Mouse (Mus musculus): ENCODE results near the gene Parp16.
A peak's percentile ranks its signal among the peaks of the same experiment; 100 is the strongest.
"Not testable (repeated sequence)": the region's sequence is repeated elsewhere in the genome, so short reads cannot be mapped to it uniquely, and the experiment has no call there.

Gene Parp16

DNA sequence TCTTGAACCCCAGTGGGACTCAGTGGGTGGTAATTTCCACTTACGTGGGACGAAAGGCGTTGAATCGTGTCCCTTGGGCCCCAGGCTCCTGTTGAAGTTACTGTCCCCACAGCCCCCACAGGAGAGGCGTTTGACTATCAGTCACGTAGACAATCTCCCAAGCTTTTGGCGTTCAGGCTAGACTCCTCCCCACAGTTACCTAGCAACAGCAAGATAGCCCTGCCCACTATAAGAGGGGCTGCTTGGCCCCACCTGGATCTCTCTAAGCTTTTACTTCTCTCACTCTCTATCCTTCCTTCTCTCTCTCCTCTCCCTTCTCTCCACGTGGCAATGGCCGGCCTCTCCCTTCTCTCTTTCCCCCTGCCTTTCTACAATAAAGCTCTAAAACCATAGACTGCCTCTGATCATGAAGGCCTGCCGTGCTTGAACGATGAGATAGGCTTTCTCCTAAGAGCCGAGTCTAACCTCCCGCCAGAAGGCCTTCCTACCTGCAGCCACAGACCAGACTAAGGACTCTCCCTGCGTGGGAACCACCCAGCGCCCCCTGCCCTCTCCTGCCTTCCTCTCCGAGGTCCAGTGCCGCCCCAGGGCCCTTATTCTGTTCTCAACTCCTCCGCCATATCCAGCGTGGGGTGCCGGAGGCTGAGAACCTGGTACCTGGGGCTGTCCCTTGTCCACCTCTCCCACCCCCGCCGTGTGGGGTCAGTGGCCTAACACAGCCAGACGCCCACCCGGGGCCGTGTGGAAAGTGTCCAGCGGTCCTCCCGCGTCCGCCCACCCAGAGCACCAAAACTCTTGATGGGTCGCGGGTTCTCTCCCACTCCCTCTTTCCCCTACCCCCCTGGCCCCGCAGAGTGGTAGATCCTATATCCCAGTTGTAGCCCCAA, 13.4 kb downstream of the Parp16 start:
- no peak for DNase-seq (ENCODE audit: low read depth)

GRCm38 (mm10) chr9:65211598-65211997, 16.4 kb downstream of the Parp16 start:
- no peak for DNase-seq (ENCODE audit: low read depth)

GRCm38 (mm10) chr9:65214425-65214777, 19.2 kb downstream of the Parp16 start:
- DNase-seq (ENCODE audit: low read depth) = no peak

- peak; percentile 87 for DNase-seq (ENCODE audit: low read depth)
Observed at GRCm38 (mm10) chr9:65214778-65215493, 19.8 kb downstream of the Parp16 start.

DNA sequence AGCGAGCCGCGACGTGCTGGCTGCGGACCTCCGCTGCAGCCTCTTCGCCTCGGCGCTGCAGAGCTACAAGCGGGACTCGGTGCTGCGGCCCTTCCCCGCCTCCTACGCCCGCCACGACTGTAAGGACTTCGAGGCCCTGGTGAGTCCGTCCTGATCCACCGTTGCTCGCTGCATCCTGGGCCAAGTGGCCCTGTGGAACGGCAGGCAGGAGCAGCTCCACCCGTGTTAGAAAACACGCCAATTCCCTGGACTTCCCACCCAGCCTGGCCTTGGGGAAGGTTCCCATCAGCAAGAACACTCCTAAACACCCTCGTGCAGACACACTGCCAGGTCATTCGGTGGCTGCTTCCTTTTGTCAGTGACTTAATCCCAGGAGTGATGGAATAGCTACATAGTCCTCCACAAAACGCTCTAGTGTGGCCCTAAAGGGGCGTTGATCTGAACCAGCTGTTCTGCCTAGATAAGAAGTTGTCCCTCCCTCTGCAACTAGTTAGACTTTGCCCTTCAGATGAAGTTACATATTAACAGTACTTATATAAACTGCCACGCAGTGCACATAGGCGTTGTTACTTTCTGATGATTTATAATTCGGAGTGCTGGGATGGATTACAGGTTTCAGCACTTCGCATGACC, 20.5 kb downstream of the Parp16 start:
- DNase-seq (ENCODE audit: low read depth) = peak; percentile 37

GRCm38 (mm10) chr9:65216972-65217371, 21.8 kb downstream of the Parp16 start:
- DNase-seq (ENCODE audit: low read depth) = peak; percentile 72

GRCm38 (mm10) chr9:65217661-65218060, 22.5 kb downstream of the Parp16 start:
- peak; percentile 52 for DNase-seq (ENCODE audit: low read depth)

GRCm38 (mm10) chr9:65218916-65219315, 23.8 kb downstream of the Parp16 start:
- DNase-seq (ENCODE audit: low read depth) = no peak

GRCm38 (mm10) chr9:65220398-65220797, 25.2 kb downstream of the Parp16 start:
- DNase-seq (ENCODE audit: low read depth) = not testable (repeated sequence)

DNA sequence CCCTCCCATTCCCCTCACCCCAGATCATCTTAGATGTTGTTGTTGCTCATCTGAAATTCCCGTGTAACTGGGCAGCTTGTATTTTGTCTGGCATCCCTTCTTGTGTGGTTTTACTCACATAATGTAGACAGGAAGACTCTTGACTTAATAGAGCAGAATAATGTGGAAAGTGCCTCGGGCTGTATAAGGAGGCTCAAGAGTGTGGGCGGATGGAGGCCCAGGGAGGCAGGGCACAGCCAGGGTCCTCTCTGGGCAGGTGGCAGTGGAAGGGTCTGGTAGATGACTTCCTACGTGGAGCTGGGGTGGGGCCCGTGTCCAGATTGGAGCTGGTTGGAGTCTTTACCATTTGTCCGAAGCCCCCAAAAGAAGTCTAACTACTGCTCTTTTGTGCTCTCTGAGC, 28.8 kb downstream of the Parp16 start:
- DNase-seq (ENCODE audit: low read depth) = no peak

DNA sequence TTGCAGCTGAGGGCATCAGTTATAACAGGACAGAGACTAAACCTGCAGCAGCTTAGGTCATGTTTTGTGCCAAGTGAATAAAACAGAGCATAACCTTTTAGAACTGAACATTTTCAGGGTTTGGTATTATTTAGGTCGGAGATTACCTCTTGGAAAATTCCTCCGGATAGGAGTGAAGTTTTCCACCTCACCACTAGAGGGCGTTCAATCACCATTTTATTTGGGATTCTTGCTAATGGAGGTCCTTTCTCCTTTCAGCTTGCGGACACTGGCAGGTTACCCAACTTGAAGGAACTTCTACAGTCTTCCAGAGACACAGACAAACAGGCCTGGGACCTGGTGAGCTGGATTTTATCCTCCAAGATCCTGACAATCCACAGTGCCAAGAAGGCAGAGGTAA, 30.6 kb downstream of the Parp16 start:
- DNase-seq (ENCODE audit: low read depth) = peak; percentile 29

GRCm38 (mm10) chr9:65230250-65230649, 35.1 kb downstream of the Parp16 start:
- peak; percentile 34 for DNase-seq (ENCODE audit: low read depth)

GRCm38 (mm10) chr9:65231284-65231683, 36.1 kb downstream of the Parp16 start:
- no peak for DNase-seq (ENCODE audit: low read depth)

- no peak for DNase-seq (ENCODE audit: low read depth)
Observed at GRCm38 (mm10) chr9:65233243-65233985, 38.3 kb downstream of the Parp16 start.

DNA sequence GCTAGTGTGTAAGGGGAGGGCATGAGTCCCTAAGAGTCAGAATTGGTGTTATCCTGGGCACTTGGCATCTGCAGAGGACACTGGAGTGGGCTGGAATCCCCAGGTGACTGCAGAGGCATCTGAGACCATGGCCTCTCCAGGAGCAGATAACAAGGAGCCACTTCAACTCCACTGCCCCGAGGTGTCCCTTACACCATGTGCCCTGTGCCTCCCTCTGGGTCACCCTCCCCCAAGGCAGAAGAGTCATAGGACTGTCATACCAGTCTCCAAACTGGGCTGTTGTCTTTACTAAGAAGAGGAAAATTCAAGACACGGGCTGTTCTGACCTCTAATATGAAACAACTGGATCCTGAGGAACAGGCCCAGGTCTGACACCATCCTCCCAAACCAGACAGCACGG, 39.6 kb downstream of the Parp16 start:
- DNase-seq (ENCODE audit: low read depth) = no peak

DNA sequence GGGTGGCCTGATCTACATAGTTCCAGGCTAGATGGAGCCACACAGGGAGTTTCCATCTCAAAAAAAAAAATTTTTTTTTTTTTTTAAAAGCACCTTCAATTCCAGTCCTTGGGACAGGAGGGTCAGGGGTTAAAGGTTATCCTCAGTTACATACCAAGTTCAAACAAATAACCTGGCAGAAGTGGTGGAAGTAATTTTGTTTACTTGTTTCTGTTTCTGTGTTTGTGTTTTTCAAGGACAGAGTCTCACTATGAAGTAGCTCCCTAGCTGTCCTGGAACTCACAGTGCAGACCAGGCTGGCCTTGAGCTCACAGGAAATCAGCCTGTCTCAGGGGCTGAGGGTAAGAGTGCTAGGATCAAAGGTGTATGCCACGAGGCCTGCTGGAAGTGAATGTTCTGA, 40.4 kb downstream of the Parp16 start:
- DNase-seq (ENCODE audit: low read depth) = no peak

- no peak for DNase-seq (ENCODE audit: low read depth)
Observed at GRCm38 (mm10) chr9:65237616-65238015, 42.5 kb downstream of the Parp16 start.

GRCm38 (mm10) chr9:65238191-65238760, 43.1 kb downstream of the Parp16 start:
- no peak for DNase-seq (ENCODE audit: low read depth)

DNA sequence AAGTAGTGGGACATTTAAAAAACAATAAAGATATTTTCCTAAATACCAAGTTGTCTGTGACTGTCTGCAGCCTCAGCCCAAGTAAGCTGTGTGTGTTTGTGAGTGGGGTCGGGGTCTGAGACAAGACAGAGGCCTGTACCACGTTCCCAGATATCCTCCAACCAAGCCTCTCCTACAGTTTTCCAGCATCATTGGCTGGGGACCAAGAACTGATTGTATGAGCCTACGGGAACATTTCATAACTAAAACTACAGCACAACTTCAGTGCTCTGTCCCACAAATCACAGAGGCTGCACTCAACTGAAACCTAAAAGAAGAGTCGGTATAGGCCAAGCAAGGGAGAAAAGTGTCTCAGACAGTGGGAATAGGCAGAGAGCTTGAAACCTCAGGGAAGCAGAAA, 44.0 kb downstream of the Parp16 start:
- DNase-seq (ENCODE audit: low read depth) = no peak

DNA sequence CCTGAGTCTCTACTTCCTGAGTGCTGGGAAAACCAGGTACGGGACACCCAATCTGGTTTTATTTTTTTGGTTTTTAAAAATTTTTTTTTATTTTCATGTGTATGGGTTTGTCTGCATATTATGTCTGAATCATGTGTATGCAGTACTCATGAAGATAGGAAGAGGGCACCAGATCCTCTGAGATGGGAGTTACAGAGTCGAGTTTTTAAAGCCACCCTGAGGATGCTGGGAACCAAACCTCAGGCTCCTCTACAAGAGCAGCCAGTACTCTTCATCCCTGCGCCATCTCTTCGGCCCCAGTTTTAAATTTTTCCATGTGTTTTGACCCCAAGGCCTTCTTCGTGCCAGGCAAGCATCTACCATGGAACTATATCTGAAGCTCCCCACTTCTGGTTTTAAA, 44.6 kb downstream of the Parp16 start:
- no peak for DNase-seq (ENCODE audit: low read depth)

DNA sequence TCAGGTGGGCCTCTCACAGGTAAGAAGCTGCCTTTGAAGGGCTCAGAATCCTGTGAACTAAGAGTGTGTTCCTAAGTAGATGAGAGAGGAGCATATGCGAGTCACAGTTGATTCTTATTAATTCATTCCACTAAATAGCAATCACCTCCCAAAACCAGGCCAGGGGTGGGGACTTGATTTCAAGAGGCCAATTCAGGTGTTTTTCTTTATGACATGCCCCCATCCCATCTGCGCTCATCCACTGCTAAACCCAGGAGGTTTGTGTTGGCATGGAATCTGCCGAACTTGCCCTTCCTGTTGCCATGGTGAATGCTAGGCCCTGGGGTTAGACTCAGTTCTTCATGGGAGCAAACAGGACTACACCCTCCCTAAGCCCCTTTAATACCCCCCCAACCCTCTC, 45.4 kb downstream of the Parp16 start:
- no peak for DNase-seq (ENCODE audit: low read depth)

DNA sequence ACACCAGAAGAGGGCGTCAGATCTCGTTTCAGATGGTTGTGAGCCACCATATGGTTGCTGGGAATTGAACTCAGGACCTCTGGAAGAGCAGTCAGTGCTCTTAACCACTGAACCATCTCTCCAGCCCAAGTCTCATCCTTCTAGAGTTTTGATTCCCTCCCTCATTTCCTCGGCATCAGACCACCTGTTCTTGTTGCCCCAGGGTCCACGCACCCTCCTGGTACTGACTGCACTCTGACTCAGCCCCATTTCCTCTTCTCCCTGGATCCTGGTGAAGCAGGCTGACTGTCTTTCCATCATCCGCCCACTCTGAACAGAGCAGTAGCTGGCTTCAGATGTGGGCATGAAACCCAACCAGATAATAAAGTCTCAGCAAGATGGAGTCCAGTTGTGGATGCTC, 46.8 kb downstream of the Parp16 start:
- no peak for DNase-seq (ENCODE audit: low read depth)
